Mouse (Mus musculus): Measurements from ENCODE around the gene Phactr3. TPM values are rescaled to one million over a fixed set of nuclear protein-coding genes. Genes with fewer than 3 reads are reported as not detected.

Gene Phactr3
- total RNA-seq, 1 experiment = 1.1 TPM

- peak; percentile 69 for DNase-seq (ENCODE audit: low read depth, low spot score)
- no peak overlapping the region for H3K9ac ChIP-seq (ENCODE audit: insufficient read depth, low read depth, low read length, poor library complexity, severe bottlenecking)
- in situ Hi-C loops (cut with MboI; ENCODE audit: low sequenced_read_pairs in 2 of 2, unreplicated experiment in 2 of 2) = loop anchor here in 1 of 2 experiments (10.0 kb wide), 1 partner anchor 130 kb away; no protein-coding TSS in a partner anchor
Measured at GRCm38 (mm10) chr2:178264389-178264788, 145.6 kb downstream of the Phactr3 start.

GRCm38 (mm10) chr2:178265454-178265853, 146.7 kb downstream of the Phactr3 start:
- no peak for DNase-seq (ENCODE audit: low read depth, low spot score)
- H3K4me3 ChIP-seq (ENCODE audit: insufficient read depth in 1 of 2, low read depth in 1 of 2, low read length in 2 of 2, poor library complexity in 1 of 2, severe bottlenecking in 1 of 2) = no peak overlapping the region
- in situ Hi-C loops (cut with MboI; ENCODE audit: low sequenced_read_pairs in 2 of 2, unreplicated experiment in 2 of 2) = loop anchor here in 1 of 2 experiments (10.0 kb wide), 1 partner anchor 131 kb away; no protein-coding TSS in a partner anchor
- no peaks in the 10 kb centered on the region for H3K9me3 ChIP-seq (ENCODE audit: control insufficient read depth, insufficient read depth, low read depth, low read length)
- no peaks in the 10 kb centered on the region for H3K36me3 ChIP-seq (ENCODE audit: control insufficient read depth, insufficient read depth, low read length, poor library complexity, severe bottlenecking)
- H3K4me1 ChIP-seq (ENCODE audit: control insufficient read depth in 2 of 2, insufficient read depth in 2 of 2, low read length in 2 of 2, poor library complexity in 1 of 2) = peaks cover 4 to 8% of the 10 kb centered on the region in 2 experiments; a peak in 2 of 4 replicates
- H3K27ac ChIP-seq (ENCODE audit: insufficient read depth, low read depth, low read length, poor library complexity, severe bottlenecking) = no peak overlapping the region
- TF ChIP-seq ZC3H11A (IDR thresholded peaks at IDR 0.05; ENCODE audit: borderline replicate concordance, low read depth, low read length) (no peak), MAFK (IDR thresholded peaks at IDR 0.05; ENCODE audit: insufficient read depth, low read depth, low read length) (no peak), HCFC1 (IDR thresholded peaks at IDR 0.05; ENCODE audit: borderline replicate concordance, insufficient read depth, low read length) (no peak), ZNF384 (IDR thresholded peaks at IDR 0.05; ENCODE audit: low read depth, low read length) (no peak), CHD2 (IDR thresholded peaks at IDR 0.05; ENCODE audit: low read depth, low read length) (no peak)
- no peak overlapping the region for H3K9ac ChIP-seq (ENCODE audit: insufficient read depth, low read depth, low read length, poor library complexity, severe bottlenecking)

More at GRCm38 (mm10) chr2:178264389-178264788, 145.6 kb downstream of the Phactr3 start:
- Histone ChIP-seq H3K4me1 (ENCODE audit: control insufficient read depth in 2 of 2, insufficient read depth in 2 of 2, low read length in 2 of 2, poor library complexity in 1 of 2) (peaks cover 4 to 8% of the 10 kb centered on the region in 2 experiments; a peak in 2 of 4 replicates), H3K27ac (ENCODE audit: insufficient read depth, low read depth, low read length, poor library complexity, severe bottlenecking) (no peak overlapping the region), H3K4me3 (ENCODE audit: insufficient read depth in 1 of 2, low read depth in 1 of 2, low read length in 2 of 2, poor library complexity in 1 of 2, severe bottlenecking in 1 of 2) (no peak overlapping the region), H3K9me3 (ENCODE audit: control insufficient read depth, insufficient read depth, low read depth, low read length) (no peaks in the 10 kb centered on the region), H3K36me3 (ENCODE audit: control insufficient read depth, insufficient read depth, low read length, poor library complexity, severe bottlenecking) (no peaks in the 10 kb centered on the region)
- no peak for TF ChIP-seq MAFK (IDR thresholded peaks at IDR 0.05; ENCODE audit: insufficient read depth, low read depth, low read length)
- no peak for TF ChIP-seq ZNF384 (IDR thresholded peaks at IDR 0.05; ENCODE audit: low read depth, low read length)
- peak; percentile 68; the same call in 1 of the 2 replicates for TF ChIP-seq ZC3H11A (IDR thresholded peaks at IDR 0.05; ENCODE audit: borderline replicate concordance, low read depth, low read length)

GRCm38 (mm10) chr2:178270794-178271193, 152.0 kb downstream of the Phactr3 start:
- Histone ChIP-seq H3K4me1 (ENCODE audit: control insufficient read depth in 2 of 2, insufficient read depth in 2 of 2, low read length in 2 of 2, poor library complexity in 1 of 2) (peaks cover under 1 to 4% of the 10 kb centered on the region in 2 experiments; a peak in 1 of 4 replicates), H3K36me3 (ENCODE audit: control insufficient read depth, insufficient read depth, low read length, poor library complexity, severe bottlenecking) (no peaks in the 10 kb centered on the region), H3K9me3 (ENCODE audit: control insufficient read depth, insufficient read depth, low read depth, low read length) (no peaks in the 10 kb centered on the region), H3K27ac (ENCODE audit: insufficient read depth, low read depth, low read length, poor library complexity, severe bottlenecking) (no peak overlapping the region), H3K9ac (ENCODE audit: insufficient read depth, low read depth, low read length, poor library complexity, severe bottlenecking) (no peak overlapping the region), H3K4me3 (ENCODE audit: insufficient read depth in 1 of 2, low read depth in 1 of 2, low read length in 2 of 2, poor library complexity in 1 of 2, severe bottlenecking in 1 of 2) (no peak overlapping the region)
- in situ Hi-C loops (cut with MboI; ENCODE audit: low sequenced_read_pairs in 2 of 2, unreplicated experiment in 2 of 2) = no loop called here
- DNase-seq (ENCODE audit: low read depth, low spot score) = no peak
- TF ChIP-seq CHD2 (IDR thresholded peaks at IDR 0.05; ENCODE audit: low read depth, low read length) (no peak), HCFC1 (IDR thresholded peaks at IDR 0.05; ENCODE audit: borderline replicate concordance, insufficient read depth, low read length) (no peak), ZNF384 (IDR thresholded peaks at IDR 0.05; ENCODE audit: low read depth, low read length) (no peak), ZC3H11A (IDR thresholded peaks at IDR 0.05; ENCODE audit: borderline replicate concordance, low read depth, low read length) (no peak), MAFK (IDR thresholded peaks at IDR 0.05; ENCODE audit: insufficient read depth, low read depth, low read length) (no peak)

GRCm38 (mm10) chr2:178272350-178272749, 153.6 kb downstream of the Phactr3 start:
- no peak for TF ChIP-seq HCFC1 (IDR thresholded peaks at IDR 0.05; ENCODE audit: borderline replicate concordance, insufficient read depth, low read length)
- TF ChIP-seq ZNF384 (IDR thresholded peaks at IDR 0.05; ENCODE audit: low read depth, low read length) = no peak
- TF ChIP-seq MAFK (IDR thresholded peaks at IDR 0.05; ENCODE audit: insufficient read depth, low read depth, low read length) = no peak
- no peak for TF ChIP-seq CHD2 (IDR thresholded peaks at IDR 0.05; ENCODE audit: low read depth, low read length)
- TF ChIP-seq ZC3H11A (IDR thresholded peaks at IDR 0.05; ENCODE audit: borderline replicate concordance, low read depth, low read length) = no peak
- H3K9ac ChIP-seq (ENCODE audit: insufficient read depth, low read depth, low read length, poor library complexity, severe bottlenecking) = no peak overlapping the region
- H3K4me1 ChIP-seq (ENCODE audit: control insufficient read depth in 2 of 2, insufficient read depth in 2 of 2, low read length in 2 of 2, poor library complexity in 1 of 2) = no peaks in the 10 kb centered on the region
- no peaks in the 10 kb centered on the region for H3K36me3 ChIP-seq (ENCODE audit: control insufficient read depth, insufficient read depth, low read length, poor library complexity, severe bottlenecking)
- in situ Hi-C loops (cut with MboI; ENCODE audit: low sequenced_read_pairs in 2 of 2, unreplicated experiment in 2 of 2) = no loop called here
- H3K9me3 ChIP-seq (ENCODE audit: control insufficient read depth, insufficient read depth, low read depth, low read length) = no peaks in the 10 kb centered on the region
- no peak overlapping the region for H3K4me3 ChIP-seq (ENCODE audit: insufficient read depth in 1 of 2, low read depth in 1 of 2, low read length in 2 of 2, poor library complexity in 1 of 2, severe bottlenecking in 1 of 2)
- DNase-seq (ENCODE audit: low read depth, low spot score) = no peak
- no peak overlapping the region for H3K27ac ChIP-seq (ENCODE audit: insufficient read depth, low read depth, low read length, poor library complexity, severe bottlenecking)

- Histone ChIP-seq H3K4me3 (ENCODE audit: insufficient read depth in 1 of 2, low read depth in 1 of 2, low read length in 2 of 2, poor library complexity in 1 of 2, severe bottlenecking in 1 of 2) (no peak overlapping the region), H3K9ac (ENCODE audit: insufficient read depth, low read depth, low read length, poor library complexity, severe bottlenecking) (no peak overlapping the region), H3K27ac (ENCODE audit: insufficient read depth, low read depth, low read length, poor library complexity, severe bottlenecking) (no peak overlapping the region), H3K9me3 (ENCODE audit: control insufficient read depth, insufficient read depth, low read depth, low read length) (no peaks in the 10 kb centered on the region), H3K36me3 (ENCODE audit: control insufficient read depth, insufficient read depth, low read length, poor library complexity, severe bottlenecking) (no peaks in the 10 kb centered on the region), H3K4me1 (ENCODE audit: control insufficient read depth in 2 of 2, insufficient read depth in 2 of 2, low read length in 2 of 2, poor library complexity in 1 of 2) (no peaks in the 10 kb centered on the region)
- no peak for TF ChIP-seq ZNF384 (IDR thresholded peaks at IDR 0.05; ENCODE audit: low read depth, low read length)
- no peak for TF ChIP-seq MAFK (IDR thresholded peaks at IDR 0.05; ENCODE audit: insufficient read depth, low read depth, low read length)
- no peak for TF ChIP-seq ZC3H11A (IDR thresholded peaks at IDR 0.05; ENCODE audit: borderline replicate concordance, low read depth, low read length)
- no peak for TF ChIP-seq CHD2 (IDR thresholded peaks at IDR 0.05; ENCODE audit: low read depth, low read length)
- TF ChIP-seq HCFC1 (IDR thresholded peaks at IDR 0.05; ENCODE audit: borderline replicate concordance, insufficient read depth, low read length) = no peak
- in situ Hi-C loops (cut with MboI; ENCODE audit: low sequenced_read_pairs in 2 of 2, unreplicated experiment in 2 of 2) = no loop called here
- no peak for DNase-seq (ENCODE audit: low read depth, low spot score)
Measured at GRCm38 (mm10) chr2:178274126-178274525, 155.4 kb downstream of the Phactr3 start.

Data from ES-E14 (cell line).